Comparison of ENCODE assay signal across 25 mouse cellular contexts in the genomic region with DNA sequence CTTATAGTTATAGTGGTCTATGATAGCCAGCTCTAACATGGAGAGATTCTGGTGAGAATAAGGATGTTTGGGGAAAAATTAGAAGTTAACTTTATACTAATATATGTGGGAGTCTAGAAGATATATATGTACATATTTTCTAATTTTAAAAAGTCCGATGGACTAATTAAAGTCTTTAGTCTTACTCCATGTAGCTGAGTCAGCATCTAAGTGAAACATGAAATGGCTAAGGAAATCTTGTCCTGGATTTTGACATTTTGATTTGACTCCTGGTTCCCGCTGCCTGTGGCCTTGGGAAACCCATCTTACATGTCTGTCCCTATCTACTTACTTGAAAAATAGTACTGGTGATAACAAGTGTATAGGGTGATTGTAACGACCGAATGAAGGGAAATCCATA. TPM values are rescaled to one million over a fixed set of nuclear protein-coding genes. Genes with fewer than 3 reads are reported as not detected.
DNase-seq lines count a peak whose midpoint lies in the region; ATAC-seq and TF ChIP-seq lines count a peak whose summit lies in the region.
"Had no signal": no experiment of that assay in that cellular context is flagged by ENCODE, and none has a peak within 500 bp of the region (broad histone marks: within the 10 kb centered on the region; RNA-seq: fewer than 3 reads in every experiment).

No protein-coding gene starts in this region.

- no peak for TF ChIP-seq CTCF in midbrain, postnatal 0 days (IDR thresholded peaks at IDR 0.05)
- no peak for TF ChIP-seq CTCF in CH12.LX (conservative IDR thresholded peaks at IDR 0.05 in 1 of 2, IDR thresholded peaks at IDR 0.05 in 1 of 2; ENCODE audit: low read depth in 2 of 2, low read length in 2 of 2)

- TF ChIP-seq RAD21 in CH12.LX (IDR thresholded peaks at IDR 0.05; ENCODE audit: low read depth, low read length) = no peak

- no peak overlapping the region for H3K27ac ChIP-seq in midbrain, embryonic 11.5 days (ENCODE audit: low read depth, low read length)
- no peak overlapping the region for H3K27ac ChIP-seq in midbrain, postnatal 0 days (ENCODE audit: low read depth, low read length)
- H3K27ac ChIP-seq in CH12.LX (ENCODE audit: insufficient read depth, low read depth) (no peak overlapping the region), ES-E14 (ENCODE audit: insufficient read depth, low read depth, low read length, poor library complexity, severe bottlenecking) (no peak overlapping the region)

- in situ Hi-C loops in CH12.LX (cut with MboI; ENCODE audit: low pct_ligation_motif_present, low pct_unique_long_range_greater_than_20kb, low sequenced_read_pairs) (loop anchor here (25.0 kb wide), 1 partner anchor 297 kb away; no protein-coding TSS in a partner anchor), ES-E14 (cut with MboI; ENCODE audit: low sequenced_read_pairs in 2 of 2, unreplicated experiment in 2 of 2) (no loop called here)

- H3K36me3 ChIP-seq in midbrain, embryonic 11.5 days (ENCODE audit: control insufficient read depth, insufficient read depth, low read length) = no peaks in the 10 kb centered on the region
- no peaks in the 10 kb centered on the region for H3K36me3 ChIP-seq in midbrain, postnatal 0 days (ENCODE audit: insufficient read depth, low read length)
- H3K36me3 ChIP-seq in CH12.LX (replicated peaks in 1 of 2; ENCODE audit: control insufficient read depth in 1 of 2, insufficient read depth in 1 of 2, low read length in 1 of 2) (no peaks in the 10 kb centered on the region), ES-E14 (ENCODE audit: control insufficient read depth, insufficient read depth, low read length, poor library complexity, severe bottlenecking) (no peaks in the 10 kb centered on the region)
- H3K36me3 ChIP-seq: G1E had no signal

- peak; percentile 13 for DNase-seq in heart, adult 11 months
- no peak for DNase-seq in heart, postnatal 14 days
- DNase-seq in midbrain, embryonic 11.5 days (ENCODE audit: low spot score, missing footprints) = peak; percentile 12
- DNase-seq in midbrain, postnatal 0 days (ENCODE audit: low spot score) = no peak
- no peak for DNase-seq in CH12.LX (ENCODE audit: extremely low read depth)
- DNase-seq in ES-E14 (ENCODE audit: low read depth, low spot score) = no peak
- DNase-seq in layer of hippocampus, adult 18-20 months (ENCODE audit: low spot score in 2 of 2) = no peak
- no peak for DNase-seq in layer of hippocampus, postnatal 10 days (ENCODE audit: low spot score in 2 of 2)
- DNase-seq: adrenal gland, adult 2 months; adrenal gland, adult 8-10 months; adrenal gland, postnatal 10 days; adrenal gland, postnatal 14 days; adrenal gland, postnatal 25 days; adrenal gland, postnatal 36 days; B cell, adult 2 months; cerebellum, adult 11 months; cerebellum, adult 11-12 months; cerebellum, adult 18-20 months; cerebellum, adult 2 months had no signal

- H3K9ac ChIP-seq in midbrain, embryonic 11.5 days (ENCODE audit: low read length) = no peak overlapping the region
- H3K9ac ChIP-seq in midbrain, postnatal 0 days (replicated peaks; ENCODE audit: low read length, poor library complexity, severe bottlenecking) = no peak overlapping the region
- H3K9ac ChIP-seq in CH12.LX (ENCODE audit: insufficient read depth, low read depth) (no peak overlapping the region), ES-E14 (ENCODE audit: insufficient read depth, low read depth, low read length, poor library complexity, severe bottlenecking) (no peak overlapping the region)

- intact Hi-C loops in heart, postnatal 14 days (cut with DNase I) = no loop called here

- peaks cover 31% of the 10 kb centered on the region for H3K27me3 ChIP-seq in midbrain, embryonic 11.5 days (ENCODE audit: control insufficient read depth, insufficient read depth, low read length)
- peaks cover 3% of the 10 kb centered on the region; the same call in 1 of the 2 replicates for H3K27me3 ChIP-seq in midbrain, postnatal 0 days (ENCODE audit: insufficient read depth, low read length)
- H3K27me3 ChIP-seq in CH12.LX (replicated peaks) = peaks cover 23% of the 10 kb centered on the region

- dilution Hi-C loops in CH12.LX (cut with MboI; ENCODE audit: extremely low pct_ligation_motif_present, extremely low pct_unique_long_range_greater_than_20kb, low sequenced_read_pairs) = no loop called here

- WGBS in midbrain, embryonic 11.5 days = 87% methylated on average over 4 of the region's 4 CpGs
- 95% methylated on average over 4 of the region's 4 CpGs for WGBS in midbrain, postnatal 0 days

- H3K4me3 ChIP-seq in midbrain, embryonic 11.5 days (ENCODE audit: low read depth, low read length) = no peak overlapping the region
- H3K4me3 ChIP-seq in midbrain, postnatal 0 days (ENCODE audit: low read depth, low read length) = no peak overlapping the region
- H3K4me3 ChIP-seq in CH12.LX (replicated peaks in 1 of 3; ENCODE audit: low read depth in 2 of 3, low read length in 2 of 3, poor library complexity in 1 of 3) = no peak overlapping the region
- H3K4me3 ChIP-seq in ES-E14 (ENCODE audit: insufficient read depth in 1 of 2, low read depth in 1 of 2, low read length in 2 of 2, poor library complexity in 1 of 2, severe bottlenecking in 1 of 2) = no peak overlapping the region

- H3K9me3 ChIP-seq in midbrain, embryonic 11.5 days (ENCODE audit: control insufficient read depth, low read length) = no peaks in the 10 kb centered on the region
- H3K9me3 ChIP-seq in midbrain, postnatal 0 days (ENCODE audit: low read length) = no peaks in the 10 kb centered on the region
- H3K9me3 ChIP-seq in CH12.LX (replicated peaks; ENCODE audit: low read length) = peaks cover 5% of the 10 kb centered on the region
- no peaks in the 10 kb centered on the region for H3K9me3 ChIP-seq in ES-E14 (ENCODE audit: control insufficient read depth, insufficient read depth, low read depth, low read length)

- no peak for TF ChIP-seq EP300 in CH12.LX (IDR thresholded peaks at IDR 0.05; ENCODE audit: low read length)

- H3K4me1 ChIP-seq in midbrain, embryonic 11.5 days (ENCODE audit: control insufficient read depth, insufficient read depth, low read length) = peaks cover 5% of the 10 kb centered on the region; the same call in 1 of the 2 replicates
- H3K4me1 ChIP-seq in midbrain, postnatal 0 days (ENCODE audit: insufficient read depth, low read length) = peaks cover 3% of the 10 kb centered on the region; the same call in 1 of the 2 replicates
- H3K4me1 ChIP-seq in CH12.LX (ENCODE audit: control insufficient read depth in 1 of 2, insufficient read depth in 2 of 2) (peaks cover 0 to 6% of the 10 kb centered on the region in 2 experiments; a peak in 2 of 4 replicates), ES-E14 (ENCODE audit: control insufficient read depth in 2 of 2, insufficient read depth in 2 of 2, low read length in 2 of 2, poor library complexity in 1 of 2) (no peaks in the 10 kb centered on the region)

- H3K79me2 ChIP-seq in CH12.LX (replicated peaks; ENCODE audit: control insufficient read depth, extremely low read depth, insufficient read depth, poor library complexity, severe bottlenecking) = no peaks in the 10 kb centered on the region

- H3K4me2 ChIP-seq in midbrain, embryonic 11.5 days = no peak overlapping the region
- H3K4me2 ChIP-seq in midbrain, postnatal 0 days (ENCODE audit: low read depth, low read length, poor library complexity, severe bottlenecking) = no peak overlapping the region
- H3K4me2 ChIP-seq in CH12.LX (ENCODE audit: insufficient read depth, low read depth, poor library complexity, severe bottlenecking) = no peak overlapping the region

- ATAC-seq in midbrain, embryonic 11.5 days (ENCODE audit: low FRiP score) = no peak
- no peak for ATAC-seq in midbrain, postnatal 0 days (ENCODE audit: low FRiP score)
- ATAC-seq: activated CD4-positive, CD25-positive, alpha-beta regulatory T cell, adult 4 months; CD4-positive, CD25-positive, alpha-beta regulatory T cell, adult 4 months; Patski had no signal

- no peak for TF ChIP-seq POLR2A in CH12.LX (IDR thresholded peaks at IDR 0.05; ENCODE audit: low read depth, low read length)

TF ChIP-seq in CH12.LX, 34 proteins besides CTCF, POLR2A, EP300 and RAD21:
- peak; percentile 55; the same call in 1 of the 2 replicates for TF ChIP-seq MAFK (IDR thresholded peaks at IDR 0.05; ENCODE audit: insufficient replicate concordance, low read length)
- no peak for TF ChIP-seq MYC (IDR thresholded peaks at IDR 0.05; ENCODE audit: low read depth, low read length)
- no peak for TF ChIP-seq GABPA (IDR thresholded peaks at IDR 0.05; ENCODE audit: insufficient replicate concordance, low read depth, low read length)

TF ChIP-seq in ES-E14, 5 proteins besides CTCF, POLR2A, EP300 and RAD21:
- TF ChIP-seq MAFK (IDR thresholded peaks at IDR 0.05; ENCODE audit: insufficient read depth, low read depth, low read length) (0 out of 2 replicates have a peak, but pooled peaks have one; percentile 50), CHD2 (IDR thresholded peaks at IDR 0.05; ENCODE audit: low read depth, low read length) (no peak), HCFC1 (IDR thresholded peaks at IDR 0.05; ENCODE audit: borderline replicate concordance, insufficient read depth, low read length) (no peak), ZC3H11A (IDR thresholded peaks at IDR 0.05; ENCODE audit: borderline replicate concordance, low read depth, low read length) (no peak), ZNF384 (IDR thresholded peaks at IDR 0.05; ENCODE audit: low read depth, low read length) (no peak)

RNA-seq across cellular contexts. Expression of gene Gpc5, which starts 1.5 kb away (rescaled TPM):
- not detected for total RNA-seq in heart, postnatal 14 days (2021)
- 0.75 and 0.76 TPM in 2 replicates for polyA plus RNA-seq in midbrain, embryonic 11.5 days (2014; fragmentation: Nextera tagmentation; extraction: Ambion mirVana)
- 23.0 and 23.9 TPM in 2 replicates for total RNA-seq in midbrain, postnatal 0 days (2014; rRNA removed)
- 13.8 and 14.3 TPM in 2 replicates for polyA plus RNA-seq in midbrain, postnatal 0 days (2015; fragmentation: Nextera tagmentation; extraction: Ambion mirVana)
- total RNA-seq in CH12.LX (2012; rRNA removed) = not detected in 2 replicates
- not detected in 2 replicates for total RNA-seq in CH12.LX (2014; rRNA removed)
- polyA plus RNA-seq in CH12.LX (2012; ENCODE audit: insufficient read length, low read depth) = 0.14 TPM in 1 of 2 replicates, not detected in the other
- 0.37 and 0.40 TPM in 2 replicates for total RNA-seq in ES-E14 (2012; rRNA removed)
- 10 to 100 TPM; 35.6 to 36.1 TPM for total RNA-seq in layer of hippocampus, adult 18-20 months (2021)
- total RNA-seq in layer of hippocampus, postnatal 10 days (2021) = 10 to 100 TPM; 35.6 to 40.9 TPM
- total RNA-seq: MEL had no signal
- polyA plus RNA-seq: activated CD4-positive, CD25-positive, alpha-beta regulatory T cell, adult 4 months; C2C12; G1E had no signal

Comparison
In these comparisons a context has a peak if more than half of its experiments do, and no peak if none do; other contexts are left out.
1. DNase-seq: peak in heart, adult 11 months (single experiment) and midbrain, embryonic 11.5 days (single experiment); none in heart, postnatal 14 days (0 of 2), midbrain, postnatal 0 days (single experiment), CH12.LX (single experiment), ES-E14 (single experiment), layer of hippocampus, adult 18-20 months (0 of 2) and layer of hippocampus, postnatal 10 days (0 of 2).
2. RNA of gene Gpc5, which starts 1.5 kb away (total RNA-seq): 35.6 to 40.9 TPM in layer of hippocampus, postnatal 10 days, 35.6 to 36.1 TPM in layer of hippocampus, adult 18-20 months and 23.0 to 23.9 TPM in midbrain, postnatal 0 days; 0.37 to 0.40 TPM in ES-E14, not detected in CH12.LX and not detected in heart, postnatal 14 days; every median in the first group is over 10 times any median in the second.